Mouse (Mus musculus) embryonic facial prominence, embryonic 14.5 days (tissue): ENCODE measurements around the gene Lzts3. TPM values are rescaled to one million over a fixed set of nuclear protein-coding genes. Genes with fewer than 3 reads are reported as not detected.

Source experiments
- ATAC-seq: fragments of 200-750 bp; cut with Nextera tagmentation; 2 replicates; pipeline ENCODE4 v1.8.0; 2017; ENCODE audit warnings: low read depth, moderate number of reproducible peaks, moderate TSS enrichment
- DNase-seq: peaks from one replicate; pipeline ENCODE4 v3.0.0-alpha.2; 2015; ENCODE audit warnings: low spot score
- H3K27ac ChIP-seq: fragments of 300-500 bp; sonication (generic); replicated peaks from 2 replicates; pipeline ENCODE4 v1.5.1; 2014; ENCODE audit warnings: low read depth, mild to moderate bottlenecking, low read length, moderate library complexity
- H3K27me3 ChIP-seq: fragments of 300-500 bp; sonication (generic); replicated peaks from 2 replicates; pipeline ENCODE4 v1.6.1; 2014; ENCODE audit warnings: low read length; ENCODE audit not compliant: control insufficient read depth, insufficient read depth
- H3K36me3 ChIP-seq: fragments of 300-500 bp; sonication (generic); 2 replicates; pipeline ENCODE4 v1.6.1; 2014; ENCODE audit warnings: low read length, mixed read lengths; ENCODE audit not compliant: control insufficient read depth, insufficient read depth
- H3K4me1 ChIP-seq: fragments of 300-500 bp; sonication (generic); 2 replicates; pipeline ENCODE4 v1.6.1; 2014; ENCODE audit warnings: antibody characterized with exemption, low read length; ENCODE audit not compliant: control insufficient read depth, insufficient read depth
- H3K4me2 ChIP-seq: fragments of 300-500 bp; sonication (generic); 2 replicates; pipeline ENCODE4 v1.6.1; 2014; ENCODE audit warnings: low read depth, mild to moderate bottlenecking, low read length, moderate library complexity, mixed read lengths
- H3K4me3 ChIP-seq: fragments of 300-500 bp; sonication (generic); 2 replicates; pipeline ENCODE4 v1.5.1; 2014; ENCODE audit warnings: low read depth, mild to moderate bottlenecking, low read length
- H3K9ac ChIP-seq: fragments of 300-500 bp; sonication (generic); 2 replicates; pipeline ENCODE4 v1.6.1; 2014; ENCODE audit warnings: low read depth, mild to moderate bottlenecking, low read length, moderate library complexity, mixed read lengths
- H3K9me3 ChIP-seq: fragments of 300-500 bp; sonication (generic); 2 replicates; pipeline ENCODE4 v1.6.1; 2016; ENCODE audit warnings: low read length; ENCODE audit not compliant: control insufficient read depth
- WGBS: fragments of 180-500 bp; shearing (Covaris S2); extraction: QIAGEN DNeasy Blood & Tissue Kit; methylation state at CpG from one replicate; pipeline ENCODE4 v1.1.7; 2014; 5-methylcytosine and 5-hydroxymethylcytosine counted together
- polyA plus RNA-seq: library from polyadenylated mRNA; unstranded; fragments of >200 nt; fragmentation: Nextera tagmentation; extraction: Ambion mirVana; gene quantifications from 2 replicates; pipeline ENCODE4 v1.2.1, GENCODE M21; 2014

Gene Lzts3
- polyA plus RNA-seq, 1 experiment from 2014 or later = 1.8 TPM

DNA sequence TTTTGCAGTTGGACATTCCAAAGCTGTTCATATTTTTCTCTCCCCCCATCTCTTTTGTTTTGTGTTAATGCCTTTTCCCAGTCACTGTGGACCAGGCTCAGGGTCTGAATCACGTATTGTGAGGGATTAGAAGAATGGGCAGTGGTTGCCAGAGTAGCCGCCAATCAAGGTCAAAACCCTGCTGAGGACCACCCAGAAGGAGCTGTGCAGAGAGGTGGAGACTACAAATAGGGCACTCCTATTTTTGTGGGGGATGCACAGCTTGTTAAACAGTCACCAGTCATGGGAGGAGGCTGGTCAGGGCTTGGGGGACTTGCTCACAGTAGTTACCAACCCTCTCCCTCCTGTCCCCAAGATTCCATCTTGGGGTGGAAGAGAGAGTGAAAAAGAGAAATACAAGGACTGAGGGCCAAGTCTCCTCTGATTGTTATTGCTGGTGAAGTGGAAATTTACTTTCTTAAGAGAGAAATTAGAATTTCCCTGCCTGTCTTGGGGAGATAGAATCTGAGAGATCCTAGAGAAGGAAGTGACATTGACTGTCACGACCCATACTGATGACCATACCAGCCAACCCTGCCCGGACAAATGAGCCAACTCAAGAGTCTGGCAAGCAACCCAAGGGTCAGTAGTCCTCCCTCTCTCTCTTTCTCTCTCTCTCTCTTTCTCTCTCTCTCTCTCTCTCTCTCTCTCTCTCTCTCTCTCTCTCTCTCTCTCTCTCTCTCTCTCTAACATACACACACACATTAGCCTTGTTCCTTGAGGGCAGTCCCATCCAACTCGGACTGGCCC is 9.5 kb downstream of the Lzts3 start:
- Histone ChIP-seq H3K27ac (no peak overlapping the region), H3K4me2 (no peak overlapping the region), H3K27me3 (peaks cover 44% of the 10 kb centered on the region), H3K9ac (no peak overlapping the region), H3K4me1 (peaks cover 21% of the 10 kb centered on the region), H3K4me3 (no peak overlapping the region), H3K36me3 (peaks cover 3% of the 10 kb centered on the region; the same call in 1 of the 2 replicates), H3K9me3 (no peaks in the 10 kb centered on the region)
- no peak for ATAC-seq
- 52% methylated on average over 5 of the region's 5 CpGs for WGBS
- DNase-seq = no peak

DNA sequence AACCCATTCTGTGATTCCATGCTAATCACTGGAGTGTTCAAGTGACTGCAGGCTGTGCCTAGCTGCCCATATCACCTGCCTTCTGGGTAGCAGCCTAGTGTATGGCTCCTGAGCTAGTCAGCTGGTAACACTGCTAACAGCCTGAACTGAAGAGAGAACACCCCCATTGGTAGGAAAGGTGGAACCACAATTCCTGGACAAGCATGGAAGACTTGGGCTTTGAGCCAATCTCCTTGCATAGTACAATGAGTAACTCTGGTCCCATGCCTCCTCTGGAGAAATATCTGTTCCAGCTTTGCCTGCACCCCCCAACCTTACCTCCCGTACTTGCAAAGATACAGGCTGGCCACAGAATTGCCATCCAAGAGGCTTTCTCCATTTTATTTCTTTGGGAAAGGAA is 10.2 kb downstream of the Lzts3 start:
- Histone ChIP-seq H3K9me3 (no peaks in the 10 kb centered on the region), H3K27me3 (peaks cover 38% of the 10 kb centered on the region), H3K4me3 (no peak overlapping the region), H3K9ac (no peak overlapping the region), H3K4me2 (no peak overlapping the region), H3K4me1 (peaks cover 21% of the 10 kb centered on the region), H3K27ac (no peak overlapping the region), H3K36me3 (peaks cover 10% of the 10 kb centered on the region)
- 78% methylated on average over 1 of the region's 1 CpGs for WGBS
- ATAC-seq (no peak), DNase-seq (no peak)

DNA sequence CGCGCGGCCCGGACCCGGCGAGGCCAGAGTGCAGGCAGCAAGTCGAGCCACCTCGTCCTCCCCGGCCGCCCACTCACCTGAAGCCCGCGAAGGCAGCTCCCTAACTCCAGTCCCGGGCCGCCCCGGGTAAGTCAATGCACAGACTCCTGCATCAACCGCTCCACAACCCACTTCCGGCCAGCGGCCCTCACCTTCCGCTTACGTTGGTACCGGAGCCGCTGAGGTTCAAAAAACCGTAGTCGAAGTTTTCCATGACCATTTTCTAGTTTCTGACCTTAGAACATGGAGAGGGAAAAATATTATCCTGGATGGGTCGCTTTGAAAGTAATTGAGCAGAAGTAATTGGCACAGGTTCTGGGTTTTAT is 12.8 kb downstream of the Lzts3 start, which contains the start of the genes Fastkd5 and Ubox5:
Gene Fastkd5 (minus strand): TSS at position 189 of the 365 bp plus-strand sequence.
Gene Ubox5 (minus strand): TSS at position 200 of the 365 bp plus-strand sequence.
- peak within 1 kb of the TSS; percentile 95 for H3K9ac ChIP-seq
- H3K27ac ChIP-seq = peak within 1 kb of the TSS; percentile 81
- H3K4me1 ChIP-seq = peaks cover 12% of the 10 kb centered on the region
- H3K4me2 ChIP-seq = peak within 1 kb of the TSS; percentile 91
- peaks cover 13% of the 10 kb centered on the region for H3K27me3 ChIP-seq
- H3K4me3 ChIP-seq = peak within 1 kb of the TSS; percentile 96
- peaks cover 34% of the 10 kb centered on the region for H3K36me3 ChIP-seq
- DNase-seq = peak; percentile 93
- WGBS = under 1% methylated on average over 25 of the region's 25 CpGs
- peak; percentile 90 for ATAC-seq
- H3K9me3 ChIP-seq = no peaks in the 10 kb centered on the region

DNA sequence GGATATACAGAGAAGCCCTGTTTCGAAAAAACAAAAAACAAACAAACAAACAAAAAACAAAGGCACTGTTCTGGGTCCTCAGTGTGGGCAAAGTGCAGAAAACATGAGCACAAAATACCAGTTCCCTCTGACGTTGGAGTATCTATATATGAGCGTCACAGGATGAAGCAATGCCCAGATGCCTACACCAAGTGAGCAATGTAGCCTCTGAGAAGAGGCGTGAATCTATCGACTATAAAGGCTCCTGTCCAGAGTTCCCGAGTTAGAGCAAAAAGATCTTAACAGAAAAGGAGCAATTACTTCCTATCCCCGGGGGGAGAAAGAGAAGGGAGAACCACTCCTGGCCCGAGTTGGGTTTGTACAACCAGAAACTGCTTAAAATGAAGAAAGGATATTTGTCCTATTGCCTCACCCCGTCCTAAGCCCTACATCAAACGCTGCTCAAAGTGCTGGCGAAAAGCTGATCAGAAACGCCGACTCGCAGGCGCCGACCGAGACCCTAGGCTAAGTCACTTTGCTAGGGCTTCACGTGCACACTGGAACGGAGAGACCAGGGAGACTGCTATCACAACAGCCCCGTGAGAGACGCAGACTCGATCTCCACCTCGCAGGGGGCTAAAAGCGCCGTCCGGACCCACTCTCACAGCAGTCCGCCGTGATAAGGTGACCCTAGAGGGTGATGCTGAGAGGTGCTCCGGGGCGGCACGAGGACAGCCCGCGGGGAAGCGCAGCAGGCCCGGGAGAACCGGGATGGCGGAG is 13.3 kb downstream of the Lzts3 start:
- Histone ChIP-seq H3K36me3 (peaks cover 36% of the 10 kb centered on the region), H3K9ac (peak overlapping the region; percentile 95), H3K4me1 (peaks cover 7% of the 10 kb centered on the region), H3K9me3 (no peaks in the 10 kb centered on the region), H3K27me3 (peaks cover 8% of the 10 kb centered on the region), H3K27ac (peak overlapping the region; percentile 81), H3K4me3 (peak overlapping the region; percentile 96), H3K4me2 (peak overlapping the region; percentile 91)
- WGBS = 2% methylated on average over 33 of the region's 37 CpGs
- peak; percentile 35 for ATAC-seq
- no peak for DNase-seq

DNA sequence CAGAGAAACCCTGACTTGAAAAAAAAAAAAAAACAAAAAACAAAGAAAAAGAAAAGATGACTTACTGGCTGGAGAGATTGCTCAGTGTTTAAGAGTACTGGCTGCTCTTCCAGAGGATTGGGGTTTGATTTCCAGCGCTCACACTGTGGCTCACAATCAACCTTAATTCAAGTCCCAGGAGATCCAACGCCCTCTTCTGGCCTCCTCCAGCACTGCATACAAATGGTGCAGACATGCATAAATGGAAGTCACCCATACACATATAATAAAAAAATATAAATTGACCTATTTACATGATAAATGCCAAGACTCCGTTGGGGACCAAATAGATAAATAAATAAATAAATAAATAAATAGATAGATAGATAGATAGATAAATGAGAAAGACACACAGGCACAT is 14.2 kb downstream of the Lzts3 start:
- no peak overlapping the region for H3K9ac ChIP-seq
- ATAC-seq (no peak), DNase-seq (no peak)
- H3K4me2 ChIP-seq = peak overlapping the region; percentile 91
- H3K4me3 ChIP-seq = peak overlapping the region; percentile 96; the same call in 1 of the 2 replicates
- H3K9me3 ChIP-seq = no peaks in the 10 kb centered on the region
- H3K36me3 ChIP-seq = peaks cover 36% of the 10 kb centered on the region
- 67% methylated on average over 3 of the region's 3 CpGs for WGBS
- no peak overlapping the region for H3K27ac ChIP-seq
- H3K27me3 ChIP-seq = no peaks in the 10 kb centered on the region
- H3K4me1 ChIP-seq = peaks cover 5% of the 10 kb centered on the region

DNA sequence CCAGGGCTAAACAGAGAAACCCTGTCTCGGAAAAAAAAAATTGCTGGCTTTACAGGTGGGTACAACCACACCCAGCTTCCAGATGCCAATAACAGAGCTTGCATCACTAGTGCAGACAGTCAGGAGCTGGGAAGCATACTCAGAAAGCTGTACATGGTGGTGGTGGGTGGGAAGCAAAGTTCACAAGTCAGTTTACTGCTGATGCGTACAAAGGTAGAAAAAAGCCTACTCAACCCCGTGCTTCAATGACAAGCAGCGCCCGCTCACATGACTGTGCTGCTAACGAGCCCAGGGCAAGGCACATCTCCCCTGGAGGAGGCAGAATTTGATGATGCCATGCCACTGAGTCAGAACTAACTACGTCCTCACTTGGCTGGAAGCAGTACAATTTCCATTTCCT is 23.6 kb downstream of the Lzts3 start:
- no peak overlapping the region for H3K27ac ChIP-seq
- WGBS = 95% methylated on average over 7 of the region's 7 CpGs
- H3K9me3 ChIP-seq = no peaks in the 10 kb centered on the region
- H3K4me3 ChIP-seq = no peak overlapping the region
- no peak overlapping the region for H3K9ac ChIP-seq
- DNase-seq (no peak), ATAC-seq (no peak)
- H3K4me1 ChIP-seq = no peaks in the 10 kb centered on the region
- H3K4me2 ChIP-seq = no peak overlapping the region
- H3K27me3 ChIP-seq = no peaks in the 10 kb centered on the region
- H3K36me3 ChIP-seq = peaks cover 50% of the 10 kb centered on the region

DNA sequence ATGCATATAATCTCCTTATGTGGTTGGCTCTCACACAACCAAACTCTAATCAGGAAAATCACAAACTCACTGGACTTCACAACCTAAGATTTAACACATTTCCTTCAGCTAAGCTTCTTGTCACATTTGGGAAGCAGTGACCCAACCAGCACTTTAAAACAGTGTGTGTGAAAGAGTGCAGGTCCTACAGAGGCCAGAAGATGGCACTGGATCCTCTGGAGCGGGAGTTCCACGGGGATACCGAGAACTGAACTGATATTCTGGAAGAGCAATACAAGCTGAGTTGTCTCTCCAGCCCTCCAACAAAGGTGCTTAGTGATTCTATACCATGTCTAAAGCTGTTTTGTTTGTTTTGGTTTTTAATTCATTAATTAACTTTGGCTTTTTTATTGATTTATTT is 29.5 kb downstream of the Lzts3 start:
- Histone ChIP-seq H3K9ac (no peak overlapping the region), H3K4me2 (no peak overlapping the region), H3K27me3 (no peaks in the 10 kb centered on the region), H3K36me3 (peaks cover 42% of the 10 kb centered on the region), H3K9me3 (no peaks in the 10 kb centered on the region), H3K4me1 (no peaks in the 10 kb centered on the region), H3K4me3 (no peak overlapping the region), H3K27ac (no peak overlapping the region)
- no peak for DNase-seq
- WGBS = 58% methylated on average over 3 of the region's 3 CpGs
- no peak for ATAC-seq

DNA sequence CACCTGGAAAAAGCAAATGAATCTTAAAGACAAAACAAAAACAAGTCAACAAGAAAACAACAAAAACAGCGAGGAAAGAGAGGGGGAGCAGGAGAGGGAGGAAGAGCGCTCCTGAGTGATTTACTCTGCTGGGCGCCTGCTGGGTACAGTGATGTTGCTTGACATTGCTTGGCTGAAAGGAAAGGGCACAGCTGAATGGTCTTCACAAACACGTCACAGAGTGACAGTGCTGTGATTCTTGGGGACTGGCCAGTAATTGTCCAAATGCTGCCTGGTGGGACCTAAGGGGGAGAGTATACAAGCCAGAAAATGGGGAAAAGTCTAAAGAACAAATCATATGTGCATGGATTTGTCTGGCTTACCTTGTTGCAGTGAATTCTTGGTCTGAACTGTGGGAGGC is 40.4 kb downstream of the Lzts3 start:
- H3K36me3 ChIP-seq = peaks cover 50% of the 10 kb centered on the region
- H3K4me1 ChIP-seq = no peaks in the 10 kb centered on the region
- H3K27ac ChIP-seq = no peak overlapping the region
- H3K9ac ChIP-seq = no peak overlapping the region
- 88% methylated on average over 4 of the region's 4 CpGs for WGBS
- ATAC-seq = no peak
- H3K4me3 ChIP-seq = no peak overlapping the region
- no peaks in the 10 kb centered on the region for H3K27me3 ChIP-seq
- no peaks in the 10 kb centered on the region for H3K9me3 ChIP-seq
- DNase-seq = no peak
- H3K4me2 ChIP-seq = no peak overlapping the region
